Mouse (Mus musculus) G1E (cell line): ENCODE measurements around the gene Nt5c.

ENCODE experiments used
- CTCF ChIP-seq: IDR thresholded peaks from 2 replicates; pipeline ENCODE4 v1.5.1; 2012; ENCODE audit warnings: low read depth, low read length, inconsistent platforms, mixed read lengths
- GATA1 ChIP-seq: IDR thresholded peaks from 2 replicates; pipeline ENCODE4 v1.6.1; 2012; ENCODE audit warnings: borderline replicate concordance, low read length, inconsistent platforms, mixed read lengths
- GATA2 ChIP-seq: IDR thresholded peaks from 2 replicates; pipeline ENCODE4 v1.6.1; 2012; ENCODE audit warnings: low read depth, low read length, inconsistent platforms, borderline replicate concordance
- TAL1 ChIP-seq: conservative IDR thresholded peaks from 2 replicates; pipeline ENCODE4 v1.6.1; 2012; ENCODE audit warnings: low read depth, low read length, inconsistent platforms, mixed read lengths

- TF ChIP-seq CTCF, result no peak
- TF ChIP-seq TAL1, result no peak
- TF ChIP-seq GATA2, result no peak
- no peak for TF ChIP-seq GATA1
Observed at GRCm38 (mm10) chr11:115472183-115472582, 19.5 kb downstream of the Nt5c start.
